Mouse (Mus musculus): ENCODE data around the gene Stra6. TPM values are rescaled to one million over a fixed set of nuclear protein-coding genes. Genes with fewer than 3 reads are reported as not detected.

Stra6 gene
- polyA plus RNA-seq, 1 experiment from 2014 or later, result 52.4 TPM

GRCm38 (mm10) chr9:58048621-58049020 lies 15.0 kb upstream of the Stra6 start:
- ATAC-seq, result no peak
- ChIA-PET CTCF (interaction anchor here (0.8 to 10.8 kb wide), 5 partner anchors 8 to 232 kb away, joined by 3 to 107 read pairs (median 6); partner anchors contain the start of genes Islr and Islr2), POLR2A (interaction anchor here (1.1 kb wide), 1 partner anchor 9 kb away, joined by 3 read pairs; no protein-coding TSS in a partner anchor)
- TF ChIP-seq CTCF (IDR thresholded peaks at IDR 0.05), result no peak
- no peaks in the 10 kb centered on the region for H3K27me3 ChIP-seq
- in situ Hi-C loops (cut with MboI; ENCODE audit: low pct_unique_long_range_greater_than_20kb), result no loop called here
- DNase-seq (ENCODE audit: low read depth, low spot score), result no peak

- ATAC-seq, result no peak
- no peaks in the 10 kb centered on the region for H3K27me3 ChIP-seq
- POLR2A ChIA-PET, result no interaction called here
- CTCF ChIA-PET, result interaction anchor here (1.5 to 10.8 kb wide), 5 partner anchors 9 to 164 kb away, joined by 4 to 107 read pairs (median 6); partner anchors contain the start of genes Islr and Islr2
- in situ Hi-C loops (cut with MboI; ENCODE audit: low pct_unique_long_range_greater_than_20kb), result no loop called here
- no peak for DNase-seq (ENCODE audit: low read depth, low spot score)
- no peak for TF ChIP-seq CTCF (IDR thresholded peaks at IDR 0.05)
Observed at GRCm38 (mm10) chr9:58049186-58049585, 14.4 kb upstream of the Stra6 start.

DNA sequence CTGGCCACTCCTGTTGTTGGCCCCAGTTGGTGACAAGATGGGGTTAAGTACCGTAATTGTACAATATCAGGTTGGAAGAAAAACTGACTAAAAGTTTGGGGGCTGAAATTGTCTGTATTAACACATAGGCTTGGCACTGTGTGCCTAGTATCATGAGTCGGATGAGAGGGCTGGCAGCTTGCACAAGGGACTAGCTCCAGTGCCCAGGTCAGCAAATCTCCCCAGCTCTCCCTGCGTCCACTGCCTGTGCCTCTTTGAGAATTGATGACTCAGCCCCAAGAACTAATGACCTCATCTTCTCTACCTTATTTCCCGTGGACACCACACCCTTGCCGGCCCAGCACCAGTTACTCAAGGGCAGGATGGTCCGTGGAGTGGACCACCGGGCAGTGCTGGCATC lies 13.7 kb upstream of the Stra6 start:
- no peak for TF ChIP-seq CTCF (IDR thresholded peaks at IDR 0.05)
- no peaks in the 10 kb centered on the region for H3K27me3 ChIP-seq
- ATAC-seq (peak; percentile 38), DNase-seq (ENCODE audit: low read depth, low spot score) (no peak)
- in situ Hi-C loops (cut with MboI; ENCODE audit: low pct_unique_long_range_greater_than_20kb), result loop anchor here (5.0 kb wide), 1 partner anchor 152 kb away; the partner anchor contains the start of genes Islr and Islr2
- POLR2A ChIA-PET, result no interaction called here
- CTCF ChIA-PET, result interaction anchor here (0.7 to 10.8 kb wide), 9 partner anchors 10 to 177 kb away, joined by 3 to 107 read pairs (median 4); partner anchors contain the start of genes Islr and Islr2

DNA sequence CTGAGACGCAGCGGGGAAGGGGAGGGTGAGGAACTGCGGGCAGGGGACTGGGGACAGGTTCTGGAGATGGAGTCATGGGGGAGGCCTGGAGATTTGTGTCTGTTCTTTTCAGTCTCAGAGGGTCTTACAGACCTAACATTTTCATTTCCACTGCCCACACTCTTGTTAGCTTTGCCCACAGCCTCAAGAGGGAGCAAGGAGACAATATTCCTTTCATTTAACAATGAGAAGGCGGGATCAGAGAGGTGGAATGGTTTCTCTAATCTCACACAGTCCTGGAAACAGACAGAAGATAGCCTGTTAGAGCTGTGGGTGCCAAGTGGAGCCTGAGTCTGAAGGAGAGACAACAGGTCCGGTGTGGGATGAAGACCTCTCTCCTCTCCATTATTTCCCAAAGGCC lies 11.7 kb upstream of the Stra6 start:
- no peak for TF ChIP-seq CTCF (IDR thresholded peaks at IDR 0.05)
- ATAC-seq (no peak), DNase-seq (ENCODE audit: low read depth, low spot score) (no peak)
- in situ Hi-C loops (cut with MboI; ENCODE audit: low pct_unique_long_range_greater_than_20kb), result loop anchor here (5.0 kb wide), 1 partner anchor 150 kb away; the partner anchor contains the start of genes Islr and Islr2
- POLR2A ChIA-PET, result interaction anchor here (0.6 to 1.0 kb wide), 2 partner anchors 142 to 162 kb away, joined by 3 to 4 read pairs; no protein-coding TSS in a partner anchor
- CTCF ChIA-PET, result interaction anchor here (0.9 to 10.8 kb wide), 8 partner anchors 11 to 164 kb away, joined by 3 to 107 read pairs (median 3); partner anchors contain the start of genes Islr, Islr2 and Stra6
- H3K27me3 ChIP-seq, result no peaks in the 10 kb centered on the region

GRCm38 (mm10) chr9:58053102-58053501 lies 10.5 kb upstream of the Stra6 start:
- TF ChIP-seq CTCF (IDR thresholded peaks at IDR 0.05), result peak; percentile 89
- ChIA-PET CTCF (interaction anchor here (1.3 to 10.8 kb wide), 3 partner anchors 13 to 159 kb away, joined by 3 to 107 read pairs (median 48); partner anchors contain the start of genes Islr and Islr2), POLR2A (interaction anchor here (1.2 kb wide), 1 partner anchor 80 kb away, joined by 6 read pairs; no protein-coding TSS in a partner anchor)
- H3K27me3 ChIP-seq, result no peaks in the 10 kb centered on the region
- ATAC-seq, result no peak
- in situ Hi-C loops (cut with MboI; ENCODE audit: low pct_unique_long_range_greater_than_20kb), result loop anchor here (5.0 kb wide), 1 partner anchor 149 kb away; the partner anchor contains the start of genes Islr and Islr2
- DNase-seq (ENCODE audit: low read depth, low spot score), result no peak

DNA sequence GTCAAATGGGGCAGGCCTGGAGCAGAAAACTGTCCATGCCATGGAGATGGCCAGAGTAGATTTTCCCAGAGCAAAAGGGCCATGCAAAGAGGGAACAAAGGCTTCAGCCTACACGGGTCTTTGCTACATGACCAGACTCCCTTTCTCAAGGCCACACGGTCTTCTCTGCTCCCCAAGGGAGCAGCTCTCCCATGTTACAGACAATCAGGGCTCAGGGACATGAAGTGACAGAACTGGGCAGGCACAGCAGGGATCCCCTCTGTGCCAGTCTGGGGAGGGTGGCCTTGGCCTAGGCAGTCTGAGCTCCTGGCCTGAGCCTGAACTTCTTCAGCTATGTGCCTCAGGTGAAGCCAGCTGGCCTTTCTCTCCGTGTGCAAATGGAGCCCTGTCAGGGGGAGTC lies 10.0 kb upstream of the Stra6 start:
- ChIA-PET POLR2A (interaction anchor here (0.7 to 1.2 kb wide), 2 partner anchors 79 to 275 kb away, joined by 6 read pairs; no protein-coding TSS in a partner anchor), CTCF (interaction anchor here (0.7 to 10.8 kb wide), 3 partner anchors 11 to 153 kb away, joined by 3 to 107 read pairs (median 4); partner anchors contain the start of genes Islr and Islr2)
- no peaks in the 10 kb centered on the region for H3K27me3 ChIP-seq
- in situ Hi-C loops (cut with MboI; ENCODE audit: low pct_unique_long_range_greater_than_20kb), result loop anchor here (5.0 kb wide), 1 partner anchor 149 kb away; the partner anchor contains the start of genes Islr and Islr2
- ATAC-seq (no peak), DNase-seq (ENCODE audit: low read depth, low spot score) (no peak)
- no peak for TF ChIP-seq CTCF (IDR thresholded peaks at IDR 0.05)

- DNase-seq (ENCODE audit: low read depth, low spot score) (no peak), ATAC-seq (no peak)
- POLR2A ChIA-PET, result interaction anchor here (0.7 to 1.2 kb wide), 2 partner anchors 79 to 275 kb away, joined by 6 read pairs; no protein-coding TSS in a partner anchor
- TF ChIP-seq CTCF (IDR thresholded peaks at IDR 0.05), result no peak
- no peaks in the 10 kb centered on the region for H3K27me3 ChIP-seq
- CTCF ChIA-PET, result interaction anchor here (0.7 to 10.8 kb wide), 3 partner anchors 12 to 153 kb away, joined by 3 to 107 read pairs (median 4); partner anchors contain the start of genes Islr and Islr2
- in situ Hi-C loops (cut with MboI; ENCODE audit: low pct_unique_long_range_greater_than_20kb), result loop anchor here (5.0 kb wide), 1 partner anchor 148 kb away; the partner anchor contains the start of genes Islr and Islr2
Observed at GRCm38 (mm10) chr9:58054032-58054431, 9.6 kb upstream of the Stra6 start.

- no peaks in the 10 kb centered on the region for H3K27me3 ChIP-seq
- ChIA-PET CTCF (interaction anchor here (1.5 to 10.8 kb wide), 2 partner anchors 151 to 157 kb away, joined by 4 to 107 read pairs; partner anchors contain the start of genes Islr and Islr2), POLR2A (interaction anchor here (0.9 to 2.0 kb wide), 2 partner anchors 22 to 88 kb away, joined by 4 to 8 read pairs; no protein-coding TSS in a partner anchor)
- peak; percentile 83 for ATAC-seq
- peak; percentile 86 for DNase-seq (ENCODE audit: low read depth, low spot score)
- in situ Hi-C loops (cut with MboI; ENCODE audit: low pct_unique_long_range_greater_than_20kb), result loop anchor here (5.0 kb wide), 1 partner anchor 87 kb away; no protein-coding TSS in a partner anchor
- no peak for TF ChIP-seq CTCF (IDR thresholded peaks at IDR 0.05)
Observed at GRCm38 (mm10) chr9:58055666-58056065, 7.9 kb upstream of the Stra6 start.

DNA sequence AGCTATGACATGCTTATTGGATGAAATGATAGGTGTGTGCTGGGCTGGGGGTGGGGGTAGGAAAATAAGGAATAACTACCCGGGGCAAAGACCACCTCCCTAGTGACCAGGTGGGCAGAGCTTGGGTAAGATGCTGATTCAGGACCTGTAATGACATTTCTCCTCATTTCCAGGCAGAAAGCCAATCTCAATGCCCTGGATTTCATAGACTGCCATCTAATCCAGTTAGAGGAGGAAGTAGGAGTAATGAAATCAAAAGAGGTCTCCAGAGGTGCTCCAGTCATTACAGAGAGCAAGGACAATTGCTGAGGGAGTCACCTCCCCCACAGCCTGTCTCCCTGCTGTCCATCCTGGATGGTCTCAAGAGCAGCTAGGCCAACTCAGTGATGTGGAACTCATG lies 3.7 kb upstream of the Stra6 start:
- in situ Hi-C loops (cut with MboI; ENCODE audit: low pct_unique_long_range_greater_than_20kb), result loop anchor here (5.0 kb wide), 1 partner anchor 82 kb away; no protein-coding TSS in a partner anchor
- ChIA-PET POLR2A (no interaction called here), CTCF (interaction anchor here (1.4 kb wide), 1 partner anchor 13 kb away, joined by 3 read pairs; no protein-coding TSS in a partner anchor)
- ATAC-seq (no peak), DNase-seq (ENCODE audit: low read depth, low spot score) (no peak)
- no peak for TF ChIP-seq CTCF (IDR thresholded peaks at IDR 0.05)
- H3K27me3 ChIP-seq, result peaks cover 4% of the 10 kb centered on the region

Measured in Patski (cell line).